Mouse (Mus musculus) ES-Bruce4 (cell line): ENCODE measurements around the gene Cryzl2. TPM values are rescaled to one million over a fixed set of nuclear protein-coding genes. Genes with fewer than 3 reads are reported as not detected.

Experiments used
- H3K27ac ChIP-seq: 2 replicates; pipeline ENCODE4 v1.5.1; 2012; ENCODE audit warnings: low read length, inconsistent platforms; ENCODE audit not compliant: insufficient read depth
- H3K27me3 ChIP-seq: 2 replicates; pipeline ENCODE4 v1.6.1; 2012; ENCODE audit warnings: mild to moderate bottlenecking, low read length, inconsistent platforms; ENCODE audit not compliant: control insufficient read depth, poor library complexity, insufficient read depth, severe bottlenecking
- H3K36me3 ChIP-seq: 2 replicates; pipeline ENCODE4 v1.6.1; 2012; ENCODE audit warnings: inconsistent platforms, mild to moderate bottlenecking, low read length, moderate library complexity; ENCODE audit not compliant: control insufficient read depth, poor library complexity, insufficient read depth, severe bottlenecking
- H3K4me1 ChIP-seq: one replicate; pipeline ENCODE4 v1.8.1; 2011; ENCODE audit warnings: low read length; ENCODE audit not compliant: control insufficient read depth, insufficient read depth
- H3K4me3 ChIP-seq: 2 replicates; pipeline ENCODE4 v1.5.1; 2011; ENCODE audit warnings: low read depth, mild to moderate bottlenecking, low read length
- H3K9ac ChIP-seq: 2 replicates; pipeline ENCODE4 v1.6.1; 2012; ENCODE audit warnings: low read depth, mild to moderate bottlenecking, inconsistent platforms; ENCODE audit not compliant: poor library complexity, severe bottlenecking
- H3K9me3 ChIP-seq: replicated peaks from 2 replicates; pipeline ENCODE4 v1.6.1; 2012; ENCODE audit warnings: mild to moderate bottlenecking, low read length, inconsistent platforms; ENCODE audit not compliant: control insufficient read depth, poor library complexity, insufficient read depth, severe bottlenecking
- CTCF ChIP-seq: IDR thresholded peaks from one replicate; pipeline ENCODE4 v1.8.1; 2011; ENCODE audit warnings: low read depth, low read length
- EP300 ChIP-seq: IDR thresholded peaks from 2 replicates; pipeline ENCODE4 v1.6.1; 2011; ENCODE audit warnings: low read depth, low read length; ENCODE audit not compliant: insufficient read depth
- POLR2A ChIP-seq: IDR thresholded peaks from one replicate; pipeline ENCODE4 v1.8.1; 2011; ENCODE audit warnings: low read length; ENCODE audit not compliant: insufficient read depth
- polyA plus RNA-seq: library from polyadenylated mRNA; stranded (reverse); fragments of >200 nt; gene quantifications from 2 replicates; pipeline ENCODE4 v1.2.4, GENCODE M21; 2011; ENCODE audit warnings: low read depth; ENCODE audit not compliant: missing spikeins, insufficient read depth, insufficient read length

Cryzl2 gene
- polyA plus RNA-seq, 1 experiment: 5.9 TPM

- no peak overlapping the region for H3K27ac ChIP-seq
- no peaks in the 10 kb centered on the region for H3K9me3 ChIP-seq
- no peaks in the 10 kb centered on the region for H3K36me3 ChIP-seq
- no peaks in the 10 kb centered on the region for H3K27me3 ChIP-seq
- H3K4me1 ChIP-seq: peaks cover 1% of the 10 kb centered on the region
- H3K4me3 ChIP-seq: 0 out of 2 replicates have a peak overlapping the region, but pooled peaks have one; percentile 2
- no peak for TF ChIP-seq POLR2A
- TF ChIP-seq EP300: no peak
- TF ChIP-seq CTCF: no peak
- H3K9ac ChIP-seq: 0 out of 2 replicates have a peak overlapping the region, but pooled peaks have one; percentile 14
These were observed 14.4 kb upstream of the Cryzl2 start for GRCm38 (mm10) chr1:157443723-157444561.

- Histone ChIP-seq H3K27me3 (no peaks in the 10 kb centered on the region), H3K4me1 (peaks cover 1% of the 10 kb centered on the region), H3K27ac (no peak overlapping the region), H3K9ac (no peak overlapping the region), H3K4me3 (no peak overlapping the region), H3K9me3 (no peaks in the 10 kb centered on the region), H3K36me3 (no peaks in the 10 kb centered on the region)
- TF ChIP-seq CTCF: no peak
- TF ChIP-seq POLR2A: no peak
- no peak for TF ChIP-seq EP300
These were observed 13.6 kb upstream of the Cryzl2 start for GRCm38 (mm10) chr1:157444632-157445300.

GRCm38 (mm10) chr1:157445398-157445910, 12.9 kb upstream of the Cryzl2 start:
- no peaks in the 10 kb centered on the region for H3K9me3 ChIP-seq
- H3K9ac ChIP-seq: no peak overlapping the region
- H3K4me1 ChIP-seq: peaks cover 1% of the 10 kb centered on the region
- no peak overlapping the region for H3K27ac ChIP-seq
- H3K4me3 ChIP-seq: no peak overlapping the region
- H3K36me3 ChIP-seq: no peaks in the 10 kb centered on the region
- TF ChIP-seq CTCF: no peak
- no peak for TF ChIP-seq EP300
- TF ChIP-seq POLR2A: no peak
- H3K27me3 ChIP-seq: no peaks in the 10 kb centered on the region

- Histone ChIP-seq H3K27me3 (peaks cover 2% of the 10 kb centered on the region; the same call in 1 of the 2 replicates), H3K9ac (no peak overlapping the region), H3K9me3 (peaks cover 4% of the 10 kb centered on the region), H3K27ac (no peak overlapping the region), H3K4me1 (peaks cover 1% of the 10 kb centered on the region), H3K36me3 (no peaks in the 10 kb centered on the region), H3K4me3 (no peak overlapping the region)
- TF ChIP-seq EP300 (no peak), CTCF (peak; percentile 60)
These were observed 12.1 kb upstream of the Cryzl2 start for GRCm38 (mm10) chr1:157446325-157446724.

GRCm38 (mm10) chr1:157447142-157447541, 11.2 kb upstream of the Cryzl2 start:
- Histone ChIP-seq H3K27ac (no peak overlapping the region), H3K4me3 (no peak overlapping the region), H3K4me1 (peaks cover 1% of the 10 kb centered on the region), H3K36me3 (no peaks in the 10 kb centered on the region), H3K27me3 (peaks cover 2% of the 10 kb centered on the region; the same call in 1 of the 2 replicates), H3K9me3 (peaks cover 4% of the 10 kb centered on the region), H3K9ac (no peak overlapping the region)
- no peak for TF ChIP-seq POLR2A
- no peak for TF ChIP-seq EP300
- no peak for TF ChIP-seq CTCF
